Mouse (Mus musculus) forebrain, embryonic 11.5 days (tissue): Measurements from ENCODE around the gene Tmem209. TPM values are rescaled to one million over a fixed set of nuclear protein-coding genes. Genes with fewer than 3 reads are reported as not detected.
A peak's percentile ranks its signal among the peaks of the same experiment; 100 is the strongest.

ENCODE experiments used
- ATAC-seq: fragments of 200-750 bp; cut with Nextera tagmentation; replicated peaks from 2 replicates; pipeline ENCODE4 v1.8.0; 2017; ENCODE audit warnings: moderate TSS enrichment; ENCODE audit not compliant: low FRiP score
- DNase-seq: peaks from one replicate; pipeline ENCODE4 v3.0.0-alpha.2; 2017; ENCODE audit warnings: low spot score
- H3K27ac ChIP-seq: fragments of 300-500 bp; sonication (generic); 2 replicates; pipeline ENCODE4 v1.5.1; 2014; ENCODE audit warnings: low read depth, low read length
- H3K27me3 ChIP-seq: fragments of 300-500 bp; sonication (generic); 2 replicates; pipeline ENCODE4 v1.6.1; 2014; ENCODE audit warnings: mild to moderate bottlenecking, low read length, mixed read lengths; ENCODE audit not compliant: control insufficient read depth, insufficient read depth
- H3K36me3 ChIP-seq: fragments of 300-500 bp; sonication (generic); 2 replicates; pipeline ENCODE4 v1.6.1; 2014; ENCODE audit warnings: mild to moderate bottlenecking, low read length, moderate library complexity, mixed read lengths; ENCODE audit not compliant: control insufficient read depth, insufficient read depth
- H3K4me1 ChIP-seq: fragments of 300-500 bp; sonication (generic); replicated peaks from 2 replicates; pipeline ENCODE4 v1.6.1; 2014; ENCODE audit warnings: low read length, mixed read lengths; ENCODE audit not compliant: control insufficient read depth, insufficient read depth
- H3K4me2 ChIP-seq: fragments of 300-500 bp; sonication (generic); 2 replicates; pipeline ENCODE4 v1.6.1; 2014; ENCODE audit warnings: low read depth, mild to moderate bottlenecking, low read length, moderate library complexity, mixed read lengths; ENCODE audit not compliant: severe bottlenecking
- H3K4me3 ChIP-seq: fragments of 300-500 bp; sonication (generic); 2 replicates; pipeline ENCODE4 v1.5.1; 2014; ENCODE audit warnings: low read depth, low read length
- H3K9ac ChIP-seq: fragments of 300-500 bp; sonication (generic); 2 replicates; pipeline ENCODE4 v1.6.1; 2014; ENCODE audit warnings: low read length
- H3K9me3 ChIP-seq: fragments of 300-500 bp; sonication (generic); 2 replicates; pipeline ENCODE4 v1.6.1; 2016; ENCODE audit warnings: low read length, mixed read lengths; ENCODE audit not compliant: control insufficient read depth
- WGBS: fragments of 180-500 bp; shearing (Covaris S2); extraction: QIAGEN DNeasy Blood & Tissue Kit; methylation state at CpG from one replicate; pipeline ENCODE4 v1.1.7; 2014; 5-methylcytosine and 5-hydroxymethylcytosine counted together
- polyA plus RNA-seq: library from polyadenylated mRNA; unstranded; fragments of >200 nt; fragmentation: Nextera tagmentation; extraction: Ambion mirVana; gene quantifications from 2 replicates; pipeline ENCODE4 v1.2.1, GENCODE M21; 2014

Tmem209 gene
- polyA plus RNA-seq, 1 experiment from 2014 or later: 54.2 TPM

- no peak for ATAC-seq
- WGBS: 58% methylated on average over 12 of the region's 12 CpGs
- peaks cover 14% of the 10 kb centered on the region for H3K4me1 ChIP-seq
Observed at GRCm38 (mm10) chr6:30543077-30543476, 33.5 kb upstream of the Tmem209 start.

GRCm38 (mm10) chr6:30542277-30542676 is 32.7 kb upstream of the Tmem209 start:
- Histone ChIP-seq H3K27me3 (no peaks in the 10 kb centered on the region), H3K4me1 (peaks cover 9% of the 10 kb centered on the region), H3K36me3 (no peaks in the 10 kb centered on the region), H3K9ac (no peak overlapping the region), H3K4me3 (no peak overlapping the region), H3K27ac (no peak overlapping the region), H3K9me3 (no peaks in the 10 kb centered on the region), H3K4me2 (no peak overlapping the region)
- ATAC-seq (no peak), DNase-seq (no peak)
- WGBS: 90% methylated on average over 6 of the region's 6 CpGs

More at GRCm38 (mm10) chr6:30543077-30543476, 33.5 kb upstream of the Tmem209 start:
- no peaks in the 10 kb centered on the region for H3K27me3 ChIP-seq
- H3K4me3 ChIP-seq: no peak overlapping the region
- no peak overlapping the region for H3K27ac ChIP-seq
- H3K9ac ChIP-seq: no peak overlapping the region
- DNase-seq: no peak
- H3K9me3 ChIP-seq: no peaks in the 10 kb centered on the region
- no peaks in the 10 kb centered on the region for H3K36me3 ChIP-seq
- no peak overlapping the region for H3K4me2 ChIP-seq

GRCm38 (mm10) chr6:30541009-30541799 is 31.6 kb upstream of the Tmem209 start, which contains the start of gene Cpa2:
Gene Cpa2, plus strand, starts transcription at chr6:30541582.
- no peak within 1 kb of the TSS for H3K4me3 ChIP-seq
- ATAC-seq (no peak), DNase-seq (peak; percentile 13)
- no peak within 1 kb of the TSS for H3K9ac ChIP-seq
- H3K4me2 ChIP-seq: no peak within 1 kb of the TSS
- no peaks in the 10 kb centered on the region for H3K9me3 ChIP-seq
- WGBS: 84% methylated on average over 11 of the region's 11 CpGs
- no peaks in the 10 kb centered on the region for H3K36me3 ChIP-seq
- no peak within 1 kb of the TSS for H3K27ac ChIP-seq
- H3K4me1 ChIP-seq: peaks cover 6% of the 10 kb centered on the region
- no peaks in the 10 kb centered on the region for H3K27me3 ChIP-seq

- ATAC-seq: no peak
- DNase-seq: no peak
- Histone ChIP-seq H3K4me3 (no peak overlapping the region), H3K4me2 (no peak overlapping the region), H3K4me1 (peaks cover 3% of the 10 kb centered on the region), H3K9ac (no peak overlapping the region), H3K27ac (no peak overlapping the region), H3K9me3 (no peaks in the 10 kb centered on the region), H3K27me3 (no peaks in the 10 kb centered on the region), H3K36me3 (no peaks in the 10 kb centered on the region)
- 77% methylated on average over 5 of the region's 5 CpGs for WGBS
Observed at GRCm38 (mm10) chr6:30538800-30539199, 29.2 kb upstream of the Tmem209 start.

GRCm38 (mm10) chr6:30538240-30538639 is 28.7 kb upstream of the Tmem209 start:
- Histone ChIP-seq H3K4me2 (no peak overlapping the region), H3K27ac (0 out of 2 replicates have a peak overlapping the region, but pooled peaks have one; percentile 6), H3K9ac (no peak overlapping the region), H3K27me3 (no peaks in the 10 kb centered on the region), H3K4me1 (peaks cover 3% of the 10 kb centered on the region; the same call in 1 of the 2 replicates), H3K9me3 (no peaks in the 10 kb centered on the region), H3K4me3 (no peak overlapping the region), H3K36me3 (no peaks in the 10 kb centered on the region)
- WGBS: 61% methylated on average over 10 of the region's 10 CpGs
- DNase-seq (no peak), ATAC-seq (no peak)

- DNase-seq (no peak), ATAC-seq (no peak)
- Histone ChIP-seq H3K4me3 (no peak overlapping the region), H3K4me1 (no peaks in the 10 kb centered on the region), H3K4me2 (no peak overlapping the region), H3K27me3 (no peaks in the 10 kb centered on the region), H3K27ac (no peak overlapping the region), H3K9ac (no peak overlapping the region), H3K36me3 (no peaks in the 10 kb centered on the region), H3K9me3 (no peaks in the 10 kb centered on the region)
- WGBS: 38% methylated on average over 3 of the region's 3 CpGs
Observed at GRCm38 (mm10) chr6:30535340-30535739, 25.8 kb upstream of the Tmem209 start.

GRCm38 (mm10) chr6:30528800-30529199 is 19.2 kb upstream of the Tmem209 start:
- H3K4me1 ChIP-seq: peaks cover 24% of the 10 kb centered on the region
- no peak overlapping the region for H3K4me3 ChIP-seq
- no peak overlapping the region; the same call in 1 of the 2 replicates for H3K27ac ChIP-seq
- DNase-seq: no peak
- no peaks in the 10 kb centered on the region for H3K9me3 ChIP-seq
- ATAC-seq: no peak
- H3K27me3 ChIP-seq: no peaks in the 10 kb centered on the region
- H3K4me2 ChIP-seq: no peak overlapping the region
- H3K36me3 ChIP-seq: no peaks in the 10 kb centered on the region
- no peak overlapping the region for H3K9ac ChIP-seq
- WGBS: 70% methylated on average over 6 of the region's 6 CpGs

GRCm38 (mm10) chr6:30526586-30527515 is 17.3 kb upstream of the Tmem209 start:
- DNase-seq (peak; percentile 84), ATAC-seq (peak; percentile 89)
- H3K9me3 ChIP-seq: no peaks in the 10 kb centered on the region
- H3K9ac ChIP-seq: peak overlapping the region; percentile 51
- H3K36me3 ChIP-seq: no peaks in the 10 kb centered on the region
- no peak overlapping the region for H3K4me3 ChIP-seq
- H3K27ac ChIP-seq: peak overlapping the region; percentile 95
- WGBS: 5% methylated on average over 19 of the region's 19 CpGs
- H3K27me3 ChIP-seq: no peaks in the 10 kb centered on the region
- H3K4me1 ChIP-seq: peaks cover 24% of the 10 kb centered on the region
- H3K4me2 ChIP-seq: peak overlapping the region; percentile 38
